In genomic region chrX:135796305-135797211, GRCm38 (mm10) we compare ENCODE assay signal across 8 mouse cellular contexts. TPM values are rescaled to one million over a fixed set of nuclear protein-coding genes. Genes with fewer than 3 reads are reported as not detected.
A peak's percentile ranks its signal among the peaks of the same experiment; 100 is the strongest.
DNase-seq lines count a peak whose midpoint lies in the region; ATAC-seq and TF ChIP-seq lines count a peak whose summit lies in the region.
"Not testable (repeated sequence)": the region's sequence is repeated elsewhere in the genome, so short reads cannot be mapped to it uniquely, and the experiment has no call there.

No protein-coding gene starts in this region.

- H3K4me2 ChIP-seq in heart, postnatal 0 days (ENCODE audit: low read depth, low read length) = peak overlapping the region; percentile 70
- peak overlapping the region; percentile 64 for H3K4me2 ChIP-seq in kidney, postnatal 0 days (ENCODE audit: low read length)

- not testable (repeated sequence) for TF ChIP-seq POLR2A in lung, adult 2 months (IDR thresholded peaks at IDR 0.05; ENCODE audit: borderline replicate concordance, extremely low read depth, low read depth, low read length)

- H3K9ac ChIP-seq in heart, postnatal 0 days (replicated peaks; ENCODE audit: low read depth, low read length) = peak overlapping the region; percentile 53
- H3K9ac ChIP-seq in kidney, postnatal 0 days (ENCODE audit: low read depth, low read length) = peak overlapping the region; percentile 53

- H3K9me3 ChIP-seq in forebrain, embryonic 10.5 days; heart, postnatal 0 days (replicated peaks; ENCODE audit: control insufficient read depth, low read length); kidney, postnatal 0 days (replicated peaks; ENCODE audit: low read length): not testable (repeated sequence)

- H3K36me3 ChIP-seq in forebrain, embryonic 10.5 days (replicated peaks) = peaks cover 29% of the 10 kb centered on the region
- not testable (repeated sequence) for H3K36me3 ChIP-seq in heart, postnatal 0 days (replicated peaks; ENCODE audit: control insufficient read depth, insufficient read depth, low read length); kidney, postnatal 0 days (ENCODE audit: insufficient read depth, low read length)

- ATAC-seq in heart, postnatal 0 days (ENCODE audit: insufficient read depth, low read depth) = peak; percentile 53
- ATAC-seq in kidney, postnatal 0 days (replicated peaks; ENCODE audit: low FRiP score, low read depth) = peak; percentile 62

- not testable (repeated sequence) for TF ChIP-seq CTCF in heart, postnatal 0 days (IDR thresholded peaks at IDR 0.05; ENCODE audit: low read depth); kidney, postnatal 0 days (IDR thresholded peaks at IDR 0.05; ENCODE audit: low read depth); lung, adult 2 months (IDR thresholded peaks at IDR 0.05; ENCODE audit: insufficient read depth, low read length)

- peak overlapping the region; percentile 64 for H3K4me3 ChIP-seq in forebrain, embryonic 10.5 days
- peak overlapping the region; percentile 56 for H3K4me3 ChIP-seq in heart, postnatal 0 days (ENCODE audit: low read depth, low read length)
- peak overlapping the region; percentile 47 for H3K4me3 ChIP-seq in kidney, postnatal 0 days (replicated peaks; ENCODE audit: low read depth, low read length)
- H3K4me3 ChIP-seq in lung, adult 2 months (replicated peaks; ENCODE audit: extremely low read depth, low read depth, low read length) = peak overlapping the region; percentile 51

- not testable (repeated sequence) for TF ChIP-seq EP300 in heart, postnatal 0 days (IDR thresholded peaks at IDR 0.05; ENCODE audit: low read depth)

- peak; percentile 7 for DNase-seq in MN1 (ENCODE audit: low spot score)
- peak; percentile 33 for DNase-seq in cerebellum, adult 8-10 months
- DNase-seq in forebrain, embryonic 10.5 days (ENCODE audit: extremely low spot score, low spot score) = peak; percentile 16
- not testable (repeated sequence) for DNase-seq in heart, postnatal 0 days (ENCODE audit: low spot score); kidney, postnatal 0 days (ENCODE audit: low spot score)
- peak; percentile 5 for DNase-seq in lung, adult 2 months
- peak; percentile 36 for DNase-seq in neural tube, embryonic 10.5 days (ENCODE audit: extremely low spot score, low spot score)
- peak; percentile 41 for DNase-seq in testis, postnatal 10 days (ENCODE audit: low spot score)

- not testable (repeated sequence) for H3K4me1 ChIP-seq in forebrain, embryonic 10.5 days; heart, postnatal 0 days (ENCODE audit: control insufficient read depth, insufficient read depth); kidney, postnatal 0 days (replicated peaks; ENCODE audit: insufficient read depth, low read length); lung, adult 2 months (ENCODE audit: control insufficient read depth, insufficient read depth, low read length)

- WGBS in forebrain, embryonic 10.5 days = 27% methylated on average over 26 of the region's 26 CpGs
- WGBS in heart, postnatal 0 days = 24% methylated on average over 19 of the region's 26 CpGs
- 26% methylated on average over 26 of the region's 26 CpGs for WGBS in kidney, postnatal 0 days
- 31% methylated on average over 26 of the region's 26 CpGs for WGBS in lung, adult 2 months

- peak overlapping the region; percentile 82 for H3K27ac ChIP-seq in forebrain, embryonic 10.5 days
- H3K27ac ChIP-seq in heart, postnatal 0 days (ENCODE audit: low read depth); kidney, postnatal 0 days: not testable (repeated sequence)

- H3K27me3 ChIP-seq in forebrain, embryonic 10.5 days (ENCODE audit: poor library complexity, severe bottlenecking) = peaks cover 21% of the 10 kb centered on the region; the same call in 1 of the 2 replicates
- not testable (repeated sequence) for H3K27me3 ChIP-seq in heart, postnatal 0 days (ENCODE audit: control insufficient read depth, insufficient read depth, low read length); kidney, postnatal 0 days (ENCODE audit: insufficient read depth, low read length)

RNA-seq across cellular contexts. Expression of gene Bhlhb9, which starts 0.8 kb away (rescaled TPM):
- polyA plus RNA-seq in forebrain, embryonic 10.5 days (2016; fragmentation: Nextera tagmentation; extraction: Ambion mirVana) = 49.3 and 52.8 TPM in 2 replicates
- total RNA-seq in heart, postnatal 0 days (2014; rRNA removed; ENCODE audit: low replicate concordance) = 40.5 and 44.6 TPM in 2 replicates
- 47.1 and 48.8 TPM in 2 replicates for polyA plus RNA-seq in heart, postnatal 0 days (2015; fragmentation: Nextera tagmentation; extraction: Ambion mirVana)
- 36.9 and 39.1 TPM in 2 replicates for polyA plus RNA-seq in kidney, postnatal 0 days (2015; fragmentation: Nextera tagmentation; extraction: Ambion mirVana)
- 2.6 TPM in 2 replicates for polyA plus RNA-seq in lung, adult 2 months (2012; rRNA removed)

RNA-seq across cellular contexts. Expression of gene Gprasp2, which starts 42.3 kb away (rescaled TPM):
- polyA plus RNA-seq in forebrain, embryonic 10.5 days (2016; fragmentation: Nextera tagmentation; extraction: Ambion mirVana) = 25.3 and 27.1 TPM in 2 replicates
- 8.8 and 13.3 TPM in 2 replicates for total RNA-seq in heart, postnatal 0 days (2014; rRNA removed; ENCODE audit: low replicate concordance)
- 6.7 and 7.0 TPM in 2 replicates for polyA plus RNA-seq in heart, postnatal 0 days (2015; fragmentation: Nextera tagmentation; extraction: Ambion mirVana)
- polyA plus RNA-seq in kidney, postnatal 0 days (2015; fragmentation: Nextera tagmentation; extraction: Ambion mirVana) = 14.1 and 15.8 TPM in 2 replicates
- polyA plus RNA-seq in lung, adult 2 months (2012; rRNA removed) = 1.5 and 1.7 TPM in 2 replicates

RNA-seq across cellular contexts. Expression of gene Armcx5, which starts 54.0 kb away (rescaled TPM):
- polyA plus RNA-seq in forebrain, embryonic 10.5 days (2016; fragmentation: Nextera tagmentation; extraction: Ambion mirVana) = 10.3 and 10.6 TPM in 2 replicates
- total RNA-seq in heart, postnatal 0 days (2014; rRNA removed; ENCODE audit: low replicate concordance) = 4.8 and 5.4 TPM in 2 replicates
- 9.4 and 12.3 TPM in 2 replicates for polyA plus RNA-seq in heart, postnatal 0 days (2015; fragmentation: Nextera tagmentation; extraction: Ambion mirVana)
- polyA plus RNA-seq in kidney, postnatal 0 days (2015; fragmentation: Nextera tagmentation; extraction: Ambion mirVana) = 9.3 and 9.6 TPM in 2 replicates
- 0.89 and 2.4 TPM in 2 replicates for polyA plus RNA-seq in lung, adult 2 months (2012; rRNA removed)

RNA-seq across cellular contexts. Expression of gene Gprasp1, which starts 54.0 kb away (rescaled TPM):
- polyA plus RNA-seq in forebrain, embryonic 10.5 days (2016; fragmentation: Nextera tagmentation; extraction: Ambion mirVana) = 52.8 and 53.6 TPM in 2 replicates
- 16.7 and 23.0 TPM in 2 replicates for total RNA-seq in heart, postnatal 0 days (2014; rRNA removed; ENCODE audit: low replicate concordance)
- polyA plus RNA-seq in heart, postnatal 0 days (2015; fragmentation: Nextera tagmentation; extraction: Ambion mirVana) = 11.7 and 13.0 TPM in 2 replicates
- polyA plus RNA-seq in kidney, postnatal 0 days (2015; fragmentation: Nextera tagmentation; extraction: Ambion mirVana) = 28.0 and 29.8 TPM in 2 replicates
- 13.3 TPM in 2 replicates for polyA plus RNA-seq in lung, adult 2 months (2012; rRNA removed)

Comparison
In these comparisons a context has a peak if more than half of its experiments do, and no peak if none do; other contexts are left out.
1. RNA of gene Bhlhb9, which starts 0.8 kb away (polyA plus RNA-seq): 49.3 to 52.8 TPM in forebrain, embryonic 10.5 days, 47.1 to 48.8 TPM in heart, postnatal 0 days and 36.9 to 39.1 TPM in kidney, postnatal 0 days; 2.6 TPM in lung, adult 2 months; every median in the first group is over 10 times any median in the second.
2. Peak in every context shown above with its lines, with median percentiles within 50 percentile points of each other: H3K4me3 ChIP-seq.